Mouse (Mus musculus) neural tube, embryonic 11.5 days (tissue): ENCODE measurements around the gene Syn3. TPM values are rescaled to one million over a fixed set of nuclear protein-coding genes. Genes with fewer than 3 reads are reported as not detected.

Experiments
- ATAC-seq: fragments of 200-750 bp; cut with Nextera tagmentation; 2 replicates; pipeline ENCODE4 v1.8.0; 2017; ENCODE audit warnings: moderate number of reproducible peaks, mild to moderate bottlenecking, moderate TSS enrichment, moderate library complexity; ENCODE audit not compliant: insufficient read depth, low FRiP score, low TSS enrichment
- DNase-seq: peaks from one replicate; pipeline ENCODE4 v3.0.0-alpha.2; 2015; ENCODE audit warnings: low spot score
- H3K27ac ChIP-seq: fragments of 300-500 bp; sonication (generic); 2 replicates; pipeline ENCODE4 v1.5.1; 2014; ENCODE audit warnings: low read depth, mild to moderate bottlenecking, low read length
- H3K27me3 ChIP-seq: fragments of 300-500 bp; sonication (generic); 2 replicates; pipeline ENCODE4 v1.6.1; 2014; ENCODE audit warnings: mild to moderate bottlenecking, low read length, mixed read lengths; ENCODE audit not compliant: control insufficient read depth, insufficient read depth
- H3K36me3 ChIP-seq: fragments of 300-500 bp; sonication (generic); 2 replicates; pipeline ENCODE4 v1.6.1; 2014; ENCODE audit warnings: mild to moderate bottlenecking, low read length, moderate library complexity, mixed read lengths; ENCODE audit not compliant: control insufficient read depth, insufficient read depth
- H3K4me1 ChIP-seq: fragments of 300-500 bp; sonication (generic); 2 replicates; pipeline ENCODE4 v1.6.1; 2014; ENCODE audit warnings: low read length, mixed read lengths; ENCODE audit not compliant: control insufficient read depth, insufficient read depth
- H3K4me2 ChIP-seq: fragments of 300-500 bp; sonication (generic); 2 replicates; pipeline ENCODE4 v1.6.1; 2014; ENCODE audit warnings: low read depth, mild to moderate bottlenecking, moderate library complexity
- H3K4me3 ChIP-seq: fragments of 300-500 bp; sonication (generic); 2 replicates; pipeline ENCODE4 v1.5.1; 2014; ENCODE audit warnings: low read depth, low read length
- H3K9ac ChIP-seq: fragments of 300-500 bp; sonication (generic); 2 replicates; pipeline ENCODE4 v1.6.1; 2014; ENCODE audit warnings: mild to moderate bottlenecking, low read length
- H3K9me3 ChIP-seq: fragments of 300-500 bp; sonication (generic); 2 replicates; pipeline ENCODE4 v1.6.1; 2016; ENCODE audit warnings: low read length; ENCODE audit not compliant: control insufficient read depth
- WGBS: fragments of 180-500 bp; shearing (Covaris S2); extraction: QIAGEN DNeasy Blood & Tissue Kit; methylation state at CpG from one replicate; pipeline ENCODE4 v1.1.7; 2014; 5-methylcytosine and 5-hydroxymethylcytosine counted together
- polyA plus RNA-seq: library from polyadenylated mRNA; unstranded; fragments of >200 nt; fragmentation: Nextera tagmentation; extraction: Ambion mirVana; gene quantifications from 2 replicates; pipeline ENCODE4 v1.2.1, GENCODE M21; 2014

The Syn3 gene
- polyA plus RNA-seq, 1 experiment from 2014 or later: 4.4 TPM

DNA sequence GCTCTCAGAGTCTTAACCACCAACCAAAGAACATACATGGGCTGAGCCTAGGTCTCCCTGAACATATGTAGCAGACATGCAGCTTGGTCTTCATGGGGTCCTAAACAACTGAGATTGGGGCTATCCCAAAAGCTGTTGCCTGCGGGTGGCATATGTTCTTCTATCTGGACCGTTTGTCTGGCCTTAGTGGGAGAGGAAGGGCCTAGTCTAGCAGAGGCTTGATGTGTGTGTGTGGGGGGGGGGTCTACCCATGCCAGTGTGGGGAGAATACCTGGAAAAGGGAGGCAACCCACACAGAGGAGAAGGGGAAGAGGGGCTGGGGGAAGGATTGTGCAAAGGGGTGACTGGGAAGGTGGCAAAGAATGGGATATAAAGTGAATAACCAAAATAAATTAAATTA, 281.9 kb downstream of the Syn3 start:
- ATAC-seq: no peak
- Histone ChIP-seq H3K4me1 (no peaks in the 10 kb centered on the region), H3K4me3 (no peak overlapping the region), H3K27ac (no peak overlapping the region), H3K4me2 (no peak overlapping the region), H3K36me3 (no peaks in the 10 kb centered on the region), H3K9ac (no peak overlapping the region), H3K9me3 (no peaks in the 10 kb centered on the region), H3K27me3 (no peaks in the 10 kb centered on the region)
- DNase-seq: no peak
- WGBS: 66% methylated on average over 2 of the region's 2 CpGs

DNA sequence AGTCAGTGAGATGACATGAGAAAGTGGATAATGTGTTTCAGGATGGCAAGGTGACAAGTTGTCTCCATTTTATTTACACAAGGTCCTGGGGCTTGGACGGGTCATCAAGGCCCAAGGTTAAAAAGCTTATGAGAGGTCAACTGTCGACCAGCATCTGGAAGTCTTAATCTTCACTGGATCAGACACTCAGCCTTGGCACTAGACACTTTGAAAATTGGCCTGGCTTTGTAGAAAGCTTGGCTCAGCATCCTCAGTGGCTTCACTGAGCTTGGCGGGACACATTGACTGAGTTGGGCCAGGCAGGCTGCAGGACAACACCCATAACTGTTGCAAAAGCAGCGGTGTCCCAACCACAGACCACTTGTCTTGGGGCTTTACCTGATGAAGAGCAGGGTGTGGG, 286.6 kb downstream of the Syn3 start:
- no peaks in the 10 kb centered on the region for H3K27me3 ChIP-seq
- 82% methylated on average over 4 of the region's 4 CpGs for WGBS
- DNase-seq (no peak), ATAC-seq (no peak)
- H3K9me3 ChIP-seq: no peaks in the 10 kb centered on the region
- no peak overlapping the region for H3K4me2 ChIP-seq
- no peak overlapping the region for H3K9ac ChIP-seq
- no peak overlapping the region for H3K27ac ChIP-seq
- no peaks in the 10 kb centered on the region for H3K36me3 ChIP-seq
- no peak overlapping the region for H3K4me3 ChIP-seq
- no peaks in the 10 kb centered on the region for H3K4me1 ChIP-seq

DNA sequence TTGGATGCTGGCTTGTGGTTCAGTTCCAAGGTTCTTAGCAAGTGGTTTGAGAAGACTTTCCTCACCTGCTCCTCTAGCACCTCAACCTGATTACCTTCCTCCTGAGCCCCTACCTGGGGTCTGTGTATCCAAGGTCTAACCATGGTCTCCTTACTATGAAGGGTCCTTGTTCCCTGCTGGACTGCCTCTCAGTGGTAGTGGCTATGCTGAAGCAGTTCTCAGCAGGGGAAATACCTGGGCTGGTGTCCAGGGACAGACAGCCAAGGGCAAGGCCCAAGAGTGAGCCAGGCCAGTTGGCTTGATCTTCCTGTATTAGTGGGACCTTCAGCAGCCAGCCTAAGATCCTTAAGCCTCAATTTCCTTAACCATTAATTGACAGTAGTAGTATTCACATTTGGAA, 294.8 kb downstream of the Syn3 start:
- no peaks in the 10 kb centered on the region for H3K9me3 ChIP-seq
- no peak overlapping the region for H3K27ac ChIP-seq
- H3K4me2 ChIP-seq: no peak overlapping the region
- DNase-seq (no peak), ATAC-seq (no peak)
- no peaks in the 10 kb centered on the region for H3K4me1 ChIP-seq
- H3K9ac ChIP-seq: no peak overlapping the region
- H3K36me3 ChIP-seq: no peaks in the 10 kb centered on the region
- H3K4me3 ChIP-seq: no peak overlapping the region
- no peaks in the 10 kb centered on the region for H3K27me3 ChIP-seq

DNA sequence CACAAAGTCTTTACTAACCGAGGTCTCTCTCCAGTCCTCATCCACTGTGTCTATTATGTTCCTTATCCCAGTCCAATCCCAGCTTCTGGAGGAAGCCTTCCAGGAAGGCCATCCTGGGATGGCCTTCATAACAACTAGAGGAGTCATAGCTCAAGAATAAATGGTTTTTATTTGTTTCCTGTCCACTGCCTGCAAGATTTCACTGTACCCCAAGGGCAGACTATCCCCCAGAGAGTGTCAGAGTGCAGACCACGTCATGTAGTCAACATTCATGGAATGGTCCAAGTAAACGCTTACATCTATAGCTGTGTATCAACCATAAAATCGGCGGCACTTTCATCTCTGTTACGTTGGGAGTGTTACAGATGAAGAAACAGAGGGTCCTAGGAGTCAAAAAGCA, 295.5 kb downstream of the Syn3 start:
- no peaks in the 10 kb centered on the region for H3K36me3 ChIP-seq
- H3K4me2 ChIP-seq: no peak overlapping the region
- ATAC-seq (no peak), DNase-seq (no peak)
- no peak overlapping the region for H3K27ac ChIP-seq
- no peak overlapping the region for H3K9ac ChIP-seq
- 90% methylated on average over 6 of the region's 6 CpGs for WGBS
- H3K4me1 ChIP-seq: no peaks in the 10 kb centered on the region
- H3K4me3 ChIP-seq: no peak overlapping the region
- no peaks in the 10 kb centered on the region for H3K9me3 ChIP-seq
- no peaks in the 10 kb centered on the region for H3K27me3 ChIP-seq

- no peak for DNase-seq
- Histone ChIP-seq H3K4me2 (no peak overlapping the region), H3K9me3 (no peaks in the 10 kb centered on the region), H3K27me3 (no peaks in the 10 kb centered on the region), H3K36me3 (no peaks in the 10 kb centered on the region), H3K4me3 (no peak overlapping the region), H3K27ac (no peak overlapping the region), H3K4me1 (no peaks in the 10 kb centered on the region), H3K9ac (no peak overlapping the region)
- ATAC-seq: no peak
- WGBS: 88% methylated on average over 7 of the region's 7 CpGs
Measured at GRCm38 (mm10) chr10:86201826-86202225, 296.9 kb downstream of the Syn3 start.

GRCm38 (mm10) chr10:86201006-86201405, 297.7 kb downstream of the Syn3 start:
- WGBS: 90% methylated on average over 3 of the region's 3 CpGs
- ATAC-seq: no peak

GRCm38 (mm10) chr10:86196414-86197025, 302.2 kb downstream of the Syn3 start:
- Histone ChIP-seq H3K4me1 (no peaks in the 10 kb centered on the region), H3K27ac (no peak overlapping the region), H3K4me2 (no peak overlapping the region), H3K36me3 (no peaks in the 10 kb centered on the region), H3K9ac (no peak overlapping the region), H3K27me3 (no peaks in the 10 kb centered on the region), H3K9me3 (no peaks in the 10 kb centered on the region), H3K4me3 (no peak overlapping the region)
- WGBS: 86% methylated on average over 3 of the region's 3 CpGs
- ATAC-seq (no peak), DNase-seq (no peak)

More at GRCm38 (mm10) chr10:86201006-86201405, 297.7 kb downstream of the Syn3 start:
- H3K9ac ChIP-seq: no peak overlapping the region
- DNase-seq: no peak
- no peaks in the 10 kb centered on the region for H3K27me3 ChIP-seq
- H3K4me3 ChIP-seq: no peak overlapping the region
- H3K4me2 ChIP-seq: no peak overlapping the region
- no peaks in the 10 kb centered on the region for H3K36me3 ChIP-seq
- no peaks in the 10 kb centered on the region for H3K4me1 ChIP-seq
- no peaks in the 10 kb centered on the region for H3K9me3 ChIP-seq
- H3K27ac ChIP-seq: no peak overlapping the region

GRCm38 (mm10) chr10:86194722-86195121, 304.0 kb downstream of the Syn3 start:
- Histone ChIP-seq H3K9ac (no peak overlapping the region), H3K4me2 (no peak overlapping the region), H3K9me3 (no peaks in the 10 kb centered on the region), H3K36me3 (no peaks in the 10 kb centered on the region), H3K4me3 (no peak overlapping the region), H3K27ac (no peak overlapping the region), H3K4me1 (no peaks in the 10 kb centered on the region), H3K27me3 (no peaks in the 10 kb centered on the region)
- no peak for ATAC-seq
- DNase-seq: no peak
- WGBS: 71% methylated on average over 4 of the region's 4 CpGs

GRCm38 (mm10) chr10:86193863-86194434, 304.7 kb downstream of the Syn3 start:
- 64% methylated on average over 4 of the region's 4 CpGs for WGBS
- Histone ChIP-seq H3K27ac (no peak overlapping the region), H3K9me3 (no peaks in the 10 kb centered on the region)

More at GRCm38 (mm10) chr10:86193863-86194434, 304.7 kb downstream of the Syn3 start:
- Histone ChIP-seq H3K9ac (no peak overlapping the region), H3K4me3 (no peak overlapping the region), H3K36me3 (no peaks in the 10 kb centered on the region), H3K4me2 (no peak overlapping the region), H3K4me1 (no peaks in the 10 kb centered on the region), H3K27me3 (no peaks in the 10 kb centered on the region)
- DNase-seq (no peak), ATAC-seq (no peak)
